Mouse (Mus musculus): ENCODE measurements at regions not wholly inside any gene's neighbourhood (a gene's known extent, or its start where the extent isn't known, plus 50 kb on each side); places are given as distances from the start of the nearest gene placed in this dataset.

GRCm38 (mm10) chr17:63715687-63716086, 147.2 kb upstream of the Fer start:
- Histone ChIP-seq H3K9ac (replicated peaks; ENCODE audit: low read length) (no peak overlapping the region), H3K9me3 (replicated peaks; ENCODE audit: control insufficient read depth, low read length) (no peaks in the 10 kb centered on the region)
- 93% methylated on average over 9 of the region's 9 CpGs for WGBS

DNA sequence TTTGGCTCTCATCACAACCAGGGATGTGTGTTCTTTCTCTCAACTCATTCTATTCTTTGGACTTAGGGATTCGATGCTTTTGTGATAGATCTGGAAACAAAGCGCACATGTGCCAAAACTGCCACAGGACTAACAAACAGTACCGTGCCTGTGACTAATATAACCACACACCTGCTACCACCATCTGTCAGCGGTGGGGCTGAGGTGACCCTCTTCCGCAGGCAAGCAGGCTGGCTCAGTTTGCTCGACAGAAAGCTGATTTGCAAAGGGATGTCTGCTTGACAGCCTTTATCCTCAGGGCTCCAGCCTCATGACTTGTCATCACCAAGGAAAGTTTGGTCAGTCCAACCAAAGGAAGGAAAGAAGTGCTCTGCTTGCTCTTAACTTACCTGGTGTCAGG, 146.7 kb upstream of the Fer start:
- Histone ChIP-seq H3K36me3 (replicated peaks; ENCODE audit: control insufficient read depth, insufficient read depth, low read depth, low read length) (no peaks in the 10 kb centered on the region), H3K27me3 (ENCODE audit: control insufficient read depth, insufficient read depth, low read length) (no peaks in the 10 kb centered on the region), H3K4me3 (ENCODE audit: low read depth, low read length) (no peak overlapping the region), H3K4me1 (ENCODE audit: control insufficient read depth, insufficient read depth, low read length) (no peaks in the 10 kb centered on the region), H3K4me2 (ENCODE audit: low read depth, low read length) (no peak overlapping the region), H3K9me3 (replicated peaks; ENCODE audit: control insufficient read depth, low read length) (no peaks in the 10 kb centered on the region), H3K27ac (replicated peaks; ENCODE audit: low read depth, low read length) (no peak overlapping the region), H3K9ac (replicated peaks; ENCODE audit: low read length) (no peak overlapping the region)
- DNase-seq (ENCODE audit: low spot score) (no peak), ATAC-seq (replicated peaks; ENCODE audit: insufficient number of reproducible peaks, low FRiP score, low TSS enrichment, low read depth) (no peak)
- WGBS, result 74% methylated on average over 6 of the region's 6 CpGs

More at GRCm38 (mm10) chr17:63715687-63716086, 147.2 kb upstream of the Fer start:
- Histone ChIP-seq H3K36me3 (replicated peaks; ENCODE audit: control insufficient read depth, insufficient read depth, low read depth, low read length) (no peaks in the 10 kb centered on the region), H3K27me3 (ENCODE audit: control insufficient read depth, insufficient read depth, low read length) (no peaks in the 10 kb centered on the region), H3K27ac (replicated peaks; ENCODE audit: low read depth, low read length) (no peak overlapping the region), H3K4me1 (ENCODE audit: control insufficient read depth, insufficient read depth, low read length) (no peaks in the 10 kb centered on the region), H3K4me2 (ENCODE audit: low read depth, low read length) (no peak overlapping the region), H3K4me3 (ENCODE audit: low read depth, low read length) (no peak overlapping the region)
- ATAC-seq (replicated peaks; ENCODE audit: insufficient number of reproducible peaks, low FRiP score, low TSS enrichment, low read depth) (no peak), DNase-seq (ENCODE audit: low spot score) (no peak)

- H3K9ac ChIP-seq (replicated peaks; ENCODE audit: low read length), result no peak overlapping the region
- DNase-seq (ENCODE audit: low spot score) (no peak), ATAC-seq (replicated peaks; ENCODE audit: insufficient number of reproducible peaks, low FRiP score, low TSS enrichment, low read depth) (no peak)
- H3K4me3 ChIP-seq (ENCODE audit: low read depth, low read length), result no peak overlapping the region
- no peaks in the 10 kb centered on the region for H3K36me3 ChIP-seq (replicated peaks; ENCODE audit: control insufficient read depth, insufficient read depth, low read depth, low read length)
- 81% methylated on average over 9 of the region's 9 CpGs for WGBS
- H3K4me2 ChIP-seq (ENCODE audit: low read depth, low read length), result no peak overlapping the region
- no peak overlapping the region for H3K27ac ChIP-seq (replicated peaks; ENCODE audit: low read depth, low read length)
- no peaks in the 10 kb centered on the region for H3K27me3 ChIP-seq (ENCODE audit: control insufficient read depth, insufficient read depth, low read length)
- H3K9me3 ChIP-seq (replicated peaks; ENCODE audit: control insufficient read depth, low read length), result no peaks in the 10 kb centered on the region
- no peaks in the 10 kb centered on the region for H3K4me1 ChIP-seq (ENCODE audit: control insufficient read depth, insufficient read depth, low read length)
These were observed 145.7 kb upstream of the Fer start for GRCm38 (mm10) chr17:63717051-63717578.

GRCm38 (mm10) chr17:63718972-63719715, 143.7 kb upstream of the Fer start:
- Histone ChIP-seq H3K4me3 (ENCODE audit: low read depth, low read length) (no peak overlapping the region), H3K9me3 (replicated peaks; ENCODE audit: control insufficient read depth, low read length) (no peaks in the 10 kb centered on the region), H3K36me3 (replicated peaks; ENCODE audit: control insufficient read depth, insufficient read depth, low read depth, low read length) (no peaks in the 10 kb centered on the region), H3K27me3 (ENCODE audit: control insufficient read depth, insufficient read depth, low read length) (no peaks in the 10 kb centered on the region), H3K4me2 (ENCODE audit: low read depth, low read length) (no peak overlapping the region), H3K9ac (replicated peaks; ENCODE audit: low read length) (no peak overlapping the region), H3K4me1 (ENCODE audit: control insufficient read depth, insufficient read depth, low read length) (no peaks in the 10 kb centered on the region), H3K27ac (replicated peaks; ENCODE audit: low read depth, low read length) (no peak overlapping the region)
- WGBS, result 82% methylated on average over 16 of the region's 16 CpGs
- ATAC-seq (replicated peaks; ENCODE audit: insufficient number of reproducible peaks, low FRiP score, low TSS enrichment, low read depth) (no peak), DNase-seq (ENCODE audit: low spot score) (no peak)

DNA sequence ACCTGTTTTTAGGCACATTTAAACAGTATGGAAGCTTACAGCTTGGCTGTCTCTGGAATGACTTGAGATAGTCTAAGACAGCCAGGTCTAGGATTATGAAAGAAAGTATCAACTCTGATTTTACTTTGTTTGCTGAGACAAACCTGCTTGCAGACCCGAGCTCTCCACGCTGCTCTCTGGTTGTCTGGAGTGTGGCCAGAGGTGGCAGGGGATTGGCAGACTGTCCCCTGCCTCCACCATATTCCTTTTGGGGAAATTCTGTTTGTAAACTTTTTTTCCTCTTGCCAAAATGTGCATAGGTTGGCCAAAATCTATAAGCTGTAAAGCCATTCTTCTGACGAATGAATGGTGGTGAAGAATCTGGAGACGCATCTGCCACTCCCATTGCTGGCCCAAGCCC, 143.1 kb upstream of the Fer start:
- H3K27ac ChIP-seq (replicated peaks; ENCODE audit: low read depth, low read length), result no peak overlapping the region
- no peak for DNase-seq (ENCODE audit: low spot score)
- WGBS, result 86% methylated on average over 4 of the region's 4 CpGs

DNA sequence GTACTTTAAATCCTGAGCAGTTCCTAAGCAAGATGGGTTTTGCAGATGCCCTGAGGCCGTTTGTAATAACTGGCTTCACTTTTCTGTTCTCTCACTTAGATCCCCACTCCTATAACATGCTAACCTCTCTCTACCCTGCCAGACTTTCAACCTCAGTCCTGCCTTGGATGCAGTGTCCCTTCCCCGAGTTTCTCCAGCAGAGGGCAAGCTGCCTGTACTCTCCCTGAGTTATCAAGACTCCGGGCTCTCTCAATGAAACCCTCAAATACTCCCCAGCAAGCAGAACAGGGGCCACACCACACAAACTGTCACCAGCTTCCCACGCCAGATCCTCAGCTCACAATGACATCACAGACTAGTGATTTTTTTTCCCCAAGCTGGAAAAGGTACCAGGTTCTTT, 142.0 kb upstream of the Fer start:
- DNase-seq (ENCODE audit: low spot score), result peak; percentile 39
- no peak overlapping the region for H3K27ac ChIP-seq (replicated peaks; ENCODE audit: low read depth, low read length)
- H3K36me3 ChIP-seq (replicated peaks; ENCODE audit: control insufficient read depth, insufficient read depth, low read depth, low read length), result no peaks in the 10 kb centered on the region
- WGBS, result 30% methylated on average over 4 of the region's 4 CpGs
- H3K4me3 ChIP-seq (ENCODE audit: low read depth, low read length), result no peak overlapping the region
- no peaks in the 10 kb centered on the region for H3K4me1 ChIP-seq (ENCODE audit: control insufficient read depth, insufficient read depth, low read length)
- H3K9me3 ChIP-seq (replicated peaks; ENCODE audit: control insufficient read depth, low read length), result no peaks in the 10 kb centered on the region
- ATAC-seq (replicated peaks; ENCODE audit: insufficient number of reproducible peaks, low FRiP score, low TSS enrichment, low read depth), result no peak
- no peaks in the 10 kb centered on the region for H3K27me3 ChIP-seq (ENCODE audit: control insufficient read depth, insufficient read depth, low read length)
- no peak overlapping the region for H3K4me2 ChIP-seq (ENCODE audit: low read depth, low read length)
- no peak overlapping the region for H3K9ac ChIP-seq (replicated peaks; ENCODE audit: low read length)

More for the DNA sequence above, 143.1 kb upstream of the Fer start:
- ATAC-seq (replicated peaks; ENCODE audit: insufficient number of reproducible peaks, low FRiP score, low TSS enrichment, low read depth), result no peak
- H3K9me3 ChIP-seq (replicated peaks; ENCODE audit: control insufficient read depth, low read length), result no peaks in the 10 kb centered on the region
- no peak overlapping the region for H3K9ac ChIP-seq (replicated peaks; ENCODE audit: low read length)
- H3K36me3 ChIP-seq (replicated peaks; ENCODE audit: control insufficient read depth, insufficient read depth, low read depth, low read length), result no peaks in the 10 kb centered on the region
- H3K4me3 ChIP-seq (ENCODE audit: low read depth, low read length), result no peak overlapping the region
- no peak overlapping the region for H3K4me2 ChIP-seq (ENCODE audit: low read depth, low read length)
- H3K27me3 ChIP-seq (ENCODE audit: control insufficient read depth, insufficient read depth, low read length), result no peaks in the 10 kb centered on the region
- H3K4me1 ChIP-seq (ENCODE audit: control insufficient read depth, insufficient read depth, low read length), result no peaks in the 10 kb centered on the region

DNA sequence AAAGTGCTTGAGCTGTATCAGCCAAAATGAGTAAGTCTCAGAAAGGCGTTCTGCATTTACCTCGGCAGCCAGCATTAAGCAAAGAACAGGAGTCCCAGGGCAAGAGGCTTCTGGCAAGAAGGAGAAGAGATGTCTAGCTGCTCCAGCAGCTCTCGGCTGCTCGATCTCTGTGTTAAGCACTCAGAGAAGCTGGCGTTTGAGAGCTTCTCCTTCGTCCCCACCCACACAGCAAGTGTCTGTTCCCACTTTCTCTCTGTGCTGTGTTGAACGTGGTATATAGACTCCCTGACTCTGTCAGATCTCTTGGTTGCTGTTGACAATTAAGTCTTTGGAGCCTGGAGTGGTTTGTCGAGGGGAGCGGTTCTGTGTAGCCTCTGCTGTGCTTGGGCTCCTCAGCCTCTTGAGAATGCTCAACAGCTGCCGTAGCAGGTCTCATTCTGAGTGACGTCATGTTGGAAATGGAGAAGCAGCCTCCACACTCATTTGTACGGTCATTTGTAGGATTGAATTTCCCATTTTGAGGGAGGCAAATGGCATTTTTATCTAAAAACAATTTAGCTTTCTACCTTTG, 140.3 kb upstream of the Fer start:
- WGBS, result 74% methylated on average over 12 of the region's 12 CpGs
- Histone ChIP-seq H3K9me3 (replicated peaks; ENCODE audit: control insufficient read depth, low read length) (no peaks in the 10 kb centered on the region), H3K9ac (replicated peaks; ENCODE audit: low read length) (no peak overlapping the region), H3K4me1 (ENCODE audit: control insufficient read depth, insufficient read depth, low read length) (no peaks in the 10 kb centered on the region), H3K27me3 (ENCODE audit: control insufficient read depth, insufficient read depth, low read length) (no peaks in the 10 kb centered on the region), H3K4me2 (ENCODE audit: low read depth, low read length) (no peak overlapping the region), H3K4me3 (ENCODE audit: low read depth, low read length) (no peak overlapping the region), H3K27ac (replicated peaks; ENCODE audit: low read depth, low read length) (no peak overlapping the region), H3K36me3 (replicated peaks; ENCODE audit: control insufficient read depth, insufficient read depth, low read depth, low read length) (no peaks in the 10 kb centered on the region)
- DNase-seq (ENCODE audit: low spot score), result peak; percentile 10
- ATAC-seq (replicated peaks; ENCODE audit: insufficient number of reproducible peaks, low FRiP score, low TSS enrichment, low read depth), result no peak

DNA sequence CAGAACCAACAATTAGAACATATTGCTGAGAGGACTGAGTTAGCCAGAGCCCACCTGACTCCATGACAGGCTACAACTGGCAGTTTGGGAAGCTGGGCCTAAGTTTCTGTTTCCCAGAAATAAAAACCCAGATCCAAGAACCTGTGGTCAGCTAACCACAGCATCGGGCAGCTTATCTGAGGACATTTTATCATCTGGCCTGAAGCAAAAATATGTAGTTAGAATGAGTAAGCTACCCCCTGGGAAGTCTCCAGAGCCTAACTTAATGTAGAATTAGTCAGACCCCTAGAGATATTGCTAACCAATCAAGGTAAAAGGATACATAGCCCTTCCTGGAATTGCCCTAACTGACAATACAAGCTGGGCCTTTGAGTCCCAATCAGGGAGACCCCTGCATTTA, 124.7 kb upstream of the Fer start:
- H3K4me2 ChIP-seq (ENCODE audit: low read depth, low read length), result no peak overlapping the region
- no peaks in the 10 kb centered on the region for H3K9me3 ChIP-seq (replicated peaks; ENCODE audit: control insufficient read depth, low read length)
- ATAC-seq (replicated peaks; ENCODE audit: insufficient number of reproducible peaks, low FRiP score, low TSS enrichment, low read depth) (no peak), DNase-seq (ENCODE audit: low spot score) (no peak)
- no peak overlapping the region for H3K4me3 ChIP-seq (ENCODE audit: low read depth, low read length)
- 82% methylated on average over 1 of the region's 1 CpGs for WGBS
- H3K4me1 ChIP-seq (ENCODE audit: control insufficient read depth, insufficient read depth, low read length), result no peaks in the 10 kb centered on the region
- no peaks in the 10 kb centered on the region for H3K27me3 ChIP-seq (ENCODE audit: control insufficient read depth, insufficient read depth, low read length)
- no peak overlapping the region for H3K27ac ChIP-seq (replicated peaks; ENCODE audit: low read depth, low read length)
- no peak overlapping the region for H3K9ac ChIP-seq (replicated peaks; ENCODE audit: low read length)
- no peaks in the 10 kb centered on the region for H3K36me3 ChIP-seq (replicated peaks; ENCODE audit: control insufficient read depth, insufficient read depth, low read depth, low read length)
